Mouse (Mus musculus) bone marrow macrophage, adult 2 months (primary cell): ENCODE results near the gene Psmd14. TPM values are rescaled to one million over a fixed set of nuclear protein-coding genes. Genes with fewer than 3 reads are reported as not detected.

ENCODE experiments used
- H3K27ac ChIP-seq: 2 replicates; pipeline ENCODE4 v1.5.1; 2012; ENCODE audit warnings: low read depth, low read length; ENCODE audit not compliant: insufficient read depth
- H3K4me1 ChIP-seq: 2 replicates; pipeline ENCODE4 v1.6.1; 2012; ENCODE audit warnings: low read length; ENCODE audit not compliant: control insufficient read depth, insufficient read depth
- H3K4me3 ChIP-seq: 2 replicates; pipeline ENCODE4 v1.5.1; 2012; ENCODE audit warnings: mild to moderate bottlenecking, low read length, moderate library complexity; ENCODE audit not compliant: insufficient read depth
- CTCF ChIP-seq: IDR thresholded peaks from 2 replicates; pipeline ENCODE4 v1.5.1; 2012; ENCODE audit warnings: low read depth, mild to moderate bottlenecking, low read length, moderate library complexity
- POLR2A ChIP-seq: IDR thresholded peaks from 2 replicates; pipeline ENCODE4 v1.6.1; 2012; ENCODE audit warnings: mild to moderate bottlenecking, low read depth, low read length, borderline replicate concordance
- polyA plus RNA-seq: library from polyadenylated mRNA; stranded (reverse); fragments of >200 nt; gene quantifications from 2 replicates; pipeline ENCODE4 v1.2.4, GENCODE M21; 2012; ENCODE audit not compliant: missing spikeins, insufficient read depth, insufficient read length

Gene Psmd14
- polyA plus RNA-seq, 1 experiment = 70.9 TPM

GRCm38 (mm10) chr2:61823426-61824140 lies 112.1 kb downstream of the Psmd14 start:
- Histone ChIP-seq H3K27ac (no peak overlapping the region), H3K4me3 (no peak overlapping the region), H3K4me1 (no peaks in the 10 kb centered on the region)
- TF ChIP-seq POLR2A = no peak
- TF ChIP-seq CTCF = no peak

DNA sequence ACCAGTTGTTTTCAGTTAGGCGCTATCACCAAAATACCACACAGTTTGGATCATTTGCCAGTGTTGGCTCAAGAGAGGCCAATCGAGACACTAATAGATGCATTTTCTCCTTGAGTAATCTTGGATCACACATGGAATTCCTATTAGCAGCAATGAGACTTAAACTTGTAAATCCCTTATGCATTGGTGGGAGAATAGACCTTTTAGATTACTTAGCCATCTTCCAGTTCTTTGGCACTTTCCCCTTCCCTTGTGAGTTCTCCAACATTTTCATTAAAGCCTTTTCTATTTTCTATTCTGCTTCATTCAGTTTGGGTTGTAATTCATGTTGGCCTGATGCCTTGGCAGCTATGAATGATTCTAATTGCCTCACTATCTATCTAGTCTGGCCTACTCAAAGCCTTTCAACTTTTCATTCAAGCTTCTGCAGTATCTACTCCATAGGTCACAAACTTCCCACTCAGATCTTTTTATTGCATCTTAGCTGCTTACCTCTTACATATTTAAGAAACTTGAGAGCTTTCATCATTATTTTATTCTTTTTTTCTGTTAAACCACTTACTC lies 125.8 kb downstream of the Psmd14 start:
- H3K27ac ChIP-seq = no peak overlapping the region

More for the DNA sequence above, 125.8 kb downstream of the Psmd14 start:
- TF ChIP-seq POLR2A = no peak
- TF ChIP-seq CTCF = no peak
- Histone ChIP-seq H3K4me1 (no peaks in the 10 kb centered on the region), H3K4me3 (no peak overlapping the region)

Other genes with a start within 250 kb of the Psmd14 start
- gene Tank, start 133.1 kb upstream of the Psmd14 start, polyA plus RNA-seq = 71.1 and 74.1 TPM in 2 replicates
- 0.40 and 0.59 TPM in 2 replicates for gene Tbr1, start 91.2 kb downstream of the Psmd14 start, polyA plus RNA-seq